Mouse (Mus musculus): Measurements from ENCODE around the gene Susd2. TPM values are rescaled to one million over a fixed set of nuclear protein-coding genes. Genes with fewer than 3 reads are reported as not detected.

Gene Susd2
- 16.5 and 18.7 TPM in 2 replicates for polyA plus RNA-seq (2012; rRNA removed)

DNA sequence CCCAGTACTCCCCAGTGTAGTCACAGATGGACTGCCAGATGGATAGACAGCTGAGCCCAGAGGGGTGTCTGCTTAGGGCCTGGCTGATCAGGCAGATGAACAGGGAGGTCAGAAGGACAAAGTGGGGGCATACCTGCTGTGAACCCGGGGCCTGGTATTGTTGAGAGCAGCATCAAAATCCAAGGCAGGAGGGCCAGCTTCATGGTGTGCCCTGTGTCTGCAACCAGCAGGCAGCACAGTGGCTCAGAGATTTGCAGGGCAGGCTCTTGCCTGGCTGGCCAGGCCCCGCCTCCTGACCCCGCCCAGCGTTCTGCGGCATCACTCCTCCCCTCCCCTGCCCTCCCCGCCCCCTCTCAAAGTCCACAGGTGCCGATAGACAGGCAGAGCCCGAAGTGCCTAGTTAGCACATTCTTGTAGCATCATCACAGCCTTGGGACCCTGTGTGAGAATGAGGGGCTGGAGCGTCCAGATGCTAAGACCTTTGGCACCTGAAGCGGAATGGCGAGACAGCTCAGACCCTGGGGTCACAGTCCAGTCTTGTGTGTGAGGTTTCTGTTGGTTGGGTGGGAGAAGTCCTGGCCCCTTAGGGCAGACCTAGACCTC, at the start of gene Susd2:
Susd2 (minus strand) TSS at position 268 of the 603 bp plus-strand sequence.

DNA sequence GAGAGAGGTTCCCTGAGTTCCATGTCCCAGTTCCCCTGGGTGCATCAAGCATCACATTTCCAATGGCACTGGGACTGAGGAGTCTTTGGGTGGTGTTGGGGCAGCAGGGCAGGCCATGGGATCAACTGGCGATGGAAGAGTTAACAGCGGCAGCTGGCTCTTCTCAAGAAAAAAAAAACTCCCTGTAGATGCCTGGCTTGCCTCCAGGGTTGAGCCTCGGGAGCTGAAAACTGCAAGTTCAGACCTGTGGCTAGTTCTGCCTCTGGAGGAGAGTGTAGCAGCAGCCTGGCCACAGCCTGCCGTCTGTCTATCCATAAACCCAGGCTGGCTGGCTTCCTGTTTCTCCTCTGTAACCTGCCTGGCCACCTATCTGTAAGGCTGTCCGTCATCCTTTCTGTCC, 54.7 kb downstream of the Susd2 start, which contains the start of gene Ggt5:
Ggt5 (plus strand) TSS at position 212 of the 400 bp plus-strand sequence.

Other genes starting within 250 kb of the Susd2 start
- 0.40 and 0.46 TPM in 2 replicates for gene Upb1, start 242.9 kb downstream of the Susd2 start, polyA plus RNA-seq (2012; rRNA removed)
- gene Snrpd3, start 126.5 kb downstream of the Susd2 start, polyA plus RNA-seq (2012; rRNA removed): 0.68 and 1.1 TPM in 2 replicates
- gene Gucd1, start 126.0 kb downstream of the Susd2 start, polyA plus RNA-seq (2012; rRNA removed): 13.2 and 19.5 TPM in 2 replicates
- gene Lrrc75b, start 83.7 kb downstream of the Susd2 start, polyA plus RNA-seq (2012; rRNA removed): 0.27 and 0.47 TPM in 2 replicates
- gene Ggt1, start 82.4 kb downstream of the Susd2 start, polyA plus RNA-seq (2012; rRNA removed): 1.2 and 2.7 TPM in 2 replicates
- 12.5 and 28.5 TPM in 2 replicates for gene Ggt5, start 54.7 kb downstream of the Susd2 start, polyA plus RNA-seq (2012; rRNA removed)
- gene Cabin1, start 120.3 kb upstream of the Susd2 start, polyA plus RNA-seq (2012; rRNA removed): 15.4 and 19.2 TPM in 2 replicates
- gene Ddt, start 129.4 kb upstream of the Susd2 start, polyA plus RNA-seq (2012; rRNA removed): 55.7 and 66.9 TPM in 2 replicates
- 0.61 TPM in 1 of 2 replicates, not detected in the other for gene Gm20441, start 136.9 kb upstream of the Susd2 start, polyA plus RNA-seq (2012; rRNA removed)
- gene Gstt3, start 137.4 kb upstream of the Susd2 start, polyA plus RNA-seq (2012; rRNA removed): 37.5 and 38.9 TPM in 2 replicates
- gene Gstt1, start 154.6 kb upstream of the Susd2 start, polyA plus RNA-seq (2012; rRNA removed): 55.2 and 70.1 TPM in 2 replicates
- gene Gstt4, start 178.5 kb upstream of the Susd2 start, polyA plus RNA-seq (2012; rRNA removed): not detected in 2 replicates
- 104 and 132 TPM in 2 replicates for gene Gstt2, start 193.4 kb upstream of the Susd2 start, polyA plus RNA-seq (2012; rRNA removed)
- gene Mif, start 216.2 kb upstream of the Susd2 start, polyA plus RNA-seq (2012; rRNA removed): 921 and 1,563 TPM in 2 replicates
- 28.9 and 38.8 TPM in 2 replicates for gene Derl3, start 249.4 kb upstream of the Susd2 start, polyA plus RNA-seq (2012; rRNA removed)